Mouse (Mus musculus) liver, embryonic 12.5 days (tissue): ENCODE measurements around the gene Cldn7. TPM values are rescaled to one million over a fixed set of nuclear protein-coding genes. Genes with fewer than 3 reads are reported as not detected.
"Not testable (repeated sequence)": the region's sequence is repeated elsewhere in the genome, so short reads cannot be mapped to it uniquely, and the experiment has no call there.

Experiments used
- ATAC-seq: fragments of 200-750 bp; cut with Nextera tagmentation; 2 replicates; pipeline ENCODE4 v1.8.0; 2017; ENCODE audit warnings: moderate number of reproducible peaks, mild to moderate bottlenecking, moderate library complexity
- H3K27ac ChIP-seq: fragments of 300-500 bp; sonication (generic); 2 replicates; pipeline ENCODE4 v1.5.1; 2016; ENCODE audit warnings: mild to moderate bottlenecking
- H3K27me3 ChIP-seq: fragments of 300-500 bp; sonication (generic); replicated peaks from 2 replicates; pipeline ENCODE4 v1.6.1; 2016; ENCODE audit warnings: mild to moderate bottlenecking, moderate library complexity
- H3K36me3 ChIP-seq: fragments of 300-500 bp; sonication (generic); 2 replicates; pipeline ENCODE4 v1.6.1; 2016; ENCODE audit warnings: mild to moderate bottlenecking, moderate library complexity
- H3K4me1 ChIP-seq: fragments of 300-500 bp; sonication (generic); 2 replicates; pipeline ENCODE4 v1.6.1; 2016
- H3K4me2 ChIP-seq: fragments of 300-500 bp; sonication (generic); 2 replicates; pipeline ENCODE4 v1.6.1; 2016; ENCODE audit warnings: mild to moderate bottlenecking, moderate library complexity
- H3K4me3 ChIP-seq: fragments of 300-500 bp; sonication (generic); 2 replicates; pipeline ENCODE4 v1.5.1; 2016; ENCODE audit warnings: mild to moderate bottlenecking, moderate library complexity
- H3K9ac ChIP-seq: fragments of 300-500 bp; sonication (generic); 2 replicates; pipeline ENCODE4 v1.6.1; 2016; ENCODE audit warnings: mild to moderate bottlenecking, moderate library complexity
- H3K9me3 ChIP-seq: fragments of 300-500 bp; sonication (generic); replicated peaks from 2 replicates; pipeline ENCODE4 v1.6.1; 2016; ENCODE audit warnings: mild to moderate bottlenecking, moderate library complexity
- WGBS: fragments of 180-500 bp; shearing (Covaris S2); methylation state at CpG from one replicate; pipeline ENCODE4 v1.1.7; 2016; ENCODE audit not compliant: insufficient replicate concordance; 5-methylcytosine and 5-hydroxymethylcytosine counted together
- polyA plus RNA-seq: library from polyadenylated mRNA; unstranded; fragments of >200 nt; fragmentation: Nextera tagmentation; extraction: Ambion mirVana; gene quantifications from 2 replicates; pipeline ENCODE4 v1.2.1, GENCODE M21; 2016

Gene Cldn7
- 2.8 and 3.3 TPM in 2 replicates for polyA plus RNA-seq

DNA sequence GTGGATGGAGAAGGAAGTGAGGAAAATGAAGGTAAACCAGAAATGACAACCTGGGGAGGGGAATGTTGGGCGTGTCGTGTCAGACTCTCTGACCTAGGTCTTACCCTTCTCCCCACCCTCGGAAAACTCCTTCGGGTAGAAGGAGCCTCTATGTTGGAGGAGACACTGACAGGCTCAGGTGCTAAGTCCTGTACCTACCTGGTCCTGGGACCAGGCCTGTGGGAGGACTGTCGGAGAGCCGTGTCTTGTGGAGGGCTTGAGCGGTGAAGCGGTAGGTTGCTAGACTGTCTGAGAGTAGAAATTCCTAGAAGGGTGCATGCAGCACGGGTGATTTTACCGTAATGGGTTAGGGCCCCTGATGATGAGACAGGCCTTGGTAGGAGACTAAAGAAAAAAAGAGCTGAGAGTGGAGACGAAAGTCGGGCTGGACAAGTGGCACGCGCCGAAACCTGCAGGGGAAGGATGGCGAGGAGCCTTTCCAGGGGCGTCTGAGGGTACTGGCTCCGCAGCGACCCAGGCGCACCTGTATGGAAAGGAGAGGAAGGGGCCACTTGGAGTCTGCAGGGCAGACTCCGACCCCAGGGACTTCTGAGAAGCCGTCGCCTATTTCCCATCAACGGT lies at the start of gene Cldn7:
Gene Cldn7 (plus strand): TSS at position 130 of the 621 bp plus-strand sequence.
- peaks cover 25% of the 10 kb centered on the region for H3K4me1 ChIP-seq
- H3K9ac ChIP-seq: no peak within 1 kb of the TSS
- WGBS: 11% methylated on average over 24 of the region's 24 CpGs
- H3K27me3 ChIP-seq: peaks cover 88% of the 10 kb centered on the region
- H3K4me3 ChIP-seq: peak within 1 kb of the TSS; percentile 50
- H3K36me3 ChIP-seq: peaks cover 15% of the 10 kb centered on the region
- no peak for ATAC-seq
- H3K4me2 ChIP-seq: peak within 1 kb of the TSS; percentile 49
- no peaks in the 10 kb centered on the region for H3K9me3 ChIP-seq
- no peak within 1 kb of the TSS for H3K27ac ChIP-seq

- Histone ChIP-seq H3K4me3 (peak overlapping the region; percentile 86), H3K9ac (peak overlapping the region; percentile 100), H3K36me3 (peaks cover 88% of the 10 kb centered on the region), H3K27ac (peak overlapping the region; percentile 99), H3K4me2 (peak overlapping the region; percentile 92), H3K27me3 (no peaks in the 10 kb centered on the region), H3K4me1 (peaks cover 62% of the 10 kb centered on the region), H3K9me3 (no peaks in the 10 kb centered on the region)
- no peak for ATAC-seq
- WGBS: 22% methylated on average over 9 of the region's 9 CpGs
Observed at GRCm38 (mm10) chr11:69914917-69915430, 49.6 kb upstream of the Cldn7 start.

- peak; percentile 72 for ATAC-seq
- Histone ChIP-seq H3K4me1 (peaks cover 62% of the 10 kb centered on the region), H3K4me3 (peak overlapping the region; percentile 86), H3K27me3 (no peaks in the 10 kb centered on the region), H3K9ac (peak overlapping the region; percentile 100), H3K9me3 (no peaks in the 10 kb centered on the region), H3K27ac (peak overlapping the region; percentile 99), H3K36me3 (peaks cover 81% of the 10 kb centered on the region), H3K4me2 (peak overlapping the region; percentile 92)
- WGBS: 27% methylated on average over 5 of the region's 5 CpGs
Observed at GRCm38 (mm10) chr11:69915667-69916627, 48.6 kb upstream of the Cldn7 start.

DNA sequence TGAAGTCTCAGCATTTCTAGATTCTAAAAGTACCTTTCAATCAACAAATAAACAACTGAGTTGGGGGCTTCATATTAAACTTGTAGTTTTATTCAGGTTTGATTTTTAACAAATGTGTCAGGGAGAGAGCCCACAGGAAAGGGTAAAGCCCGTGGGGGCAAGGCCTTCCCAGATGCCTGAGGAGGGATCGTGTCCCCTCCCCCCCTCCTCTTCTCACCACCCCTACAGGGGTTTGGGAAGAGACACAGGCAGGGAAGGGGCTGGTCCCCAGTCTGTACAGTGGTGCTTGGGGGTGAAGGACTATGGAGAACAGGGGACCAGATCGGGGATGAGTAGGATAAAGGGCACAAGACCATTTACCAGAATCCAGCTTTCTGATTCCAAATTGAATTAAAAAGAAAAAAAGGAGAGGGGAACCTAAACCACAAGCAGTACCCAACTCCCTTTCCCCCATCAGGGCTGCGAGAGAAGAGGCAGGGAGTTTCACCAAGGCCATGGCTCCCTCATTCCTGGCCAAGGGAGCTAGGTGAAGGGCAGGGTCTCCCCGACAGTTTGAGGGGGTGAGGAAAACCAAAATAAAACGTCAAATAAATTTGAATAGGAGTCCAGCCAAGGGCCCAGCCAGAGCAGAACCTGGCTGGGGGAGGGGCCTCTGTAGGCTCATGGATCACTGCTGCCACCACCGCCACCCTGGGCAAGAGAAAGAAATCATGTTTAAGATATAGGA lies 47.8 kb upstream of the Cldn7 start:
- WGBS: 35% methylated on average over 7 of the region's 7 CpGs
- H3K36me3 ChIP-seq: peaks cover 72% of the 10 kb centered on the region
- peaks cover 62% of the 10 kb centered on the region for H3K4me1 ChIP-seq
- peak overlapping the region; percentile 92 for H3K4me2 ChIP-seq
- H3K27me3 ChIP-seq, H3K9me3 ChIP-seq, ATAC-seq: not testable (repeated sequence)
- H3K27ac ChIP-seq: peak overlapping the region; percentile 99
- peak overlapping the region; percentile 86 for H3K4me3 ChIP-seq
- peak overlapping the region; percentile 100 for H3K9ac ChIP-seq

- peak overlapping the region; percentile 86 for H3K4me3 ChIP-seq
- no peak for ATAC-seq
Observed at GRCm38 (mm10) chr11:69917379-69917948, 47.1 kb upstream of the Cldn7 start.

DNA sequence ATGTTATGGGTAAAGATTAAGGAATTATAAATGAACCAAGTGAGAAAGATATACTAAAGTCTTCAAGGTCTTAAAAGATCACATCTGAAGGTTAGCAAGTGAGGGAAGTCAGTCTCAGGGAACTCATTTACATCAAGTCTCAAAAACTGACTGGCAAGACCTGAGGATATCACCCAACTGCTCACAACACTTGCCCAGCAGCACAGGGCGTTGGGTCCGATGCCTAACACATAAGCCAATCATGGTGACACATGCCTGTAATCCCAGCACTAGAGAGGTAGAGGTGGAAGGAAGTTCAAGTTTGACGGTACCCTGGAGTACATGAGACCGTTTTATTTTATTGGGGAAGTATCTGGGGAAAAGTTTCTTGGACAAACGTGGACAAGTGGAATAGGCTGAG lies 46.5 kb upstream of the Cldn7 start:
- peak overlapping the region; percentile 86 for H3K4me3 ChIP-seq
- peak overlapping the region; percentile 100 for H3K9ac ChIP-seq
- H3K27ac ChIP-seq: peak overlapping the region; percentile 99
- ATAC-seq: no peak
- peaks cover 59% of the 10 kb centered on the region for H3K36me3 ChIP-seq
- no peaks in the 10 kb centered on the region for H3K9me3 ChIP-seq
- H3K4me2 ChIP-seq: peak overlapping the region; percentile 92
- no peaks in the 10 kb centered on the region for H3K27me3 ChIP-seq
- H3K4me1 ChIP-seq: peaks cover 67% of the 10 kb centered on the region
- 68% methylated on average over 5 of the region's 5 CpGs for whole genome bisulfite sequencing

More at GRCm38 (mm10) chr11:69917379-69917948, 47.1 kb upstream of the Cldn7 start:
- peak overlapping the region; percentile 99 for H3K27ac ChIP-seq
- no peaks in the 10 kb centered on the region for H3K9me3 ChIP-seq
- peaks cover 67% of the 10 kb centered on the region for H3K4me1 ChIP-seq
- peaks cover 66% of the 10 kb centered on the region for H3K36me3 ChIP-seq
- WGBS: 66% methylated on average over 8 of the region's 8 CpGs
- H3K4me2 ChIP-seq: peak overlapping the region; percentile 92
- no peaks in the 10 kb centered on the region for H3K27me3 ChIP-seq
- H3K9ac ChIP-seq: peak overlapping the region; percentile 100

DNA sequence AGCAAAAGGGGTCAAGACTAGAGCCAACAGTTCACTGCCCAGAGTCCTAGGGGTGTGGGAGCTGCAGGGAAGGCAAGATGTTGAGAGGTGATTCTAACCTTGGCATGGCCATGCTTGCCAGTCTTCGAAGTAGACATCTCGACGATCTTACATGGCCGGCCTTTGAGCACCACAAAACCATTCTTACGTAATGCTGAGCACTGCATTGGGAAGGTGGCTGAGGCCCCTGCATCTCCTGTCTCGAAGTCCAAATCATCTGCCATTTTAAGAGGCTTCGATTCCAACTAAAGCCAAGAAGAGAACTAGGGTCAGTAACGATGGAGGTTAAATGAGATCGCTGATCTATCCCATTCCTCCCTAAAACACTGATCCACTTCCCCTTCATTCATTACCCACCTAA lies 45.5 kb upstream of the Cldn7 start:
- no peaks in the 10 kb centered on the region for H3K27me3 ChIP-seq
- H3K27ac ChIP-seq: peak overlapping the region; percentile 99
- peaks cover 71% of the 10 kb centered on the region for H3K4me1 ChIP-seq

GRCm38 (mm10) chr11:69919661-69920265 lies 44.8 kb upstream of the Cldn7 start:
- peak overlapping the region; percentile 99 for H3K27ac ChIP-seq
- no peaks in the 10 kb centered on the region for H3K27me3 ChIP-seq
- H3K9ac ChIP-seq: peak overlapping the region; percentile 100
- peaks cover 52% of the 10 kb centered on the region for H3K36me3 ChIP-seq
- H3K4me1 ChIP-seq: peaks cover 74% of the 10 kb centered on the region
- peak overlapping the region; percentile 86 for H3K4me3 ChIP-seq
- WGBS: under 1% methylated on average over 17 of the region's 17 CpGs
- H3K9me3 ChIP-seq: no peaks in the 10 kb centered on the region
- H3K4me2 ChIP-seq: peak overlapping the region; percentile 92
- ATAC-seq: peak; percentile 58

More for the DNA sequence above, 45.5 kb upstream of the Cldn7 start:
- Histone ChIP-seq H3K36me3 (peaks cover 56% of the 10 kb centered on the region), H3K4me3 (peak overlapping the region; percentile 86), H3K4me2 (peak overlapping the region; percentile 92), H3K9ac (peak overlapping the region; percentile 100), H3K9me3 (no peaks in the 10 kb centered on the region)
- 51% methylated on average over 9 of the region's 9 CpGs for WGBS
- no peak for ATAC-seq

- no peaks in the 10 kb centered on the region for H3K9me3 ChIP-seq
- peaks cover 45% of the 10 kb centered on the region for H3K36me3 ChIP-seq
- 0 out of 2 replicates have a peak, but pooled peaks have one; percentile 1 for ATAC-seq
- peak overlapping the region; percentile 99 for H3K27ac ChIP-seq
- H3K4me2 ChIP-seq: peak overlapping the region; percentile 92
- H3K4me3 ChIP-seq: peak overlapping the region; percentile 86
- peaks cover 68% of the 10 kb centered on the region for H3K4me1 ChIP-seq
- under 1% methylated on average over 46 of the region's 65 CpGs for whole genome bisulfite sequencing
- peak overlapping the region; percentile 100 for H3K9ac ChIP-seq
- H3K27me3 ChIP-seq: no peaks in the 10 kb centered on the region
Observed at GRCm38 (mm10) chr11:69920266-69921031, 44.1 kb upstream of the Cldn7 start.
